Mouse (Mus musculus) urinary bladder, adult 18-20 months (tissue): ENCODE results near the gene Paxip1.

Experiments used
- DNase-seq, 2 experiments: peaks; one replicate each; pipeline ENCODE4 v3.0.0; 2022; ENCODE audit warnings: low spot score in 2 of 2, mixed read lengths in 2 of 2

Gene Paxip1

DNA sequence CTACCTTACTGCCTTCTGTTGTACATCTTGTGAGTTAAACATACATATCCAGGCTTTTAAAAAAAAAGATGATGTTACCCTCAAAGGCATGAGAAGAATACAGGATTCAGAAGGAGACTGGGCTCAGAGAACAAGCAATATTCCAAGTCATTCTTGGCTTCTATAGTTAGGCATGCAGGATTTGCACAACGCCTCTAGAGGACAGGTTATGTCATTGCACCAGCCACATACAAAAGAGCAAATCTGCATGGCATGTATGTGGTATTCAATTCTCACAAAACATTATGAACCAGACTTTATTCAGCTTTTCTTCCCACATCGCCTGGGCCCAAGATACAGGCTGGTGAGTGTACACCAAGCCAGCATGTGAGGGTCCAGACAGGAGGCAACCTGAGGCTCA is 67.0 kb downstream of the Paxip1 start:
- no peak for DNase-seq

DNA sequence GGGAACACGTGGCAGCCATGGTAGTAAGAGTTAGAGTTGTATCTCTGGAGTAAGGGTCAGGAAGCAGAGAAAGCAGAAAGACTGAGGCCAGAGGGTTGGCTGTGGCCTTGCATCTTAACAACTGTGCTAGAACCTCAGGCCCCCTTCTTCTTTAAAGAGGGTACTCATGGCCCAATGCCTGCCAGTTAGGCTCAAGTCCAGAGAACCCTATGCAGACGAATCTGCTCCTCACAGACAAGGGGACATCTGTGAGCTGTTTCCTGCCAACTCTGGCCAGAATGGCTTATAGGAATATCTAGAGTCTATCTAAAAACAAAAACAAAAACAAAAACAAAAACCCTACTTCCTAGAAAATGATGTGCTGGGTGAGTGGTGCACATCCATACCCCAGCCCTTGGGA is 72.2 kb downstream of the Paxip1 start:
- no peak for DNase-seq

DNA sequence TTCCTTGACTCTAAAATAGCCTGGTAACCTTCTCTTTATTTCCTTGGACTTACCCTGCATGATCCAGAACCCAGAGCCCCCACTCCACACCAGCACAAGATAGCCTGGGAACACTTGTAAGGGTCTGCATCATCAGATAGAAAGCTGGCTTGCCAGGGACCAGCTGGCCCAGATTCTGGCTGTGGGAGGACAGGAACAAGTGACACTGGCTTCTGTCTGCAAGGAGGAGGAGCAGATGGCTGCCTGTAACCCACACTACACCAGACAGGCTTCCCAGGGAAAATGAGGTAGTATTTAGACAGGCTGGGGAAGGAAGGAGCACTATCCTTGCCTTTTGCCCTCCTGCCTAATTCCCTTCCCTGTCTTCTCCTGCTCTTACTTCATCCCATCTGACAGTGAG is 74.2 kb downstream of the Paxip1 start:
- no peak for DNase-seq

DNA sequence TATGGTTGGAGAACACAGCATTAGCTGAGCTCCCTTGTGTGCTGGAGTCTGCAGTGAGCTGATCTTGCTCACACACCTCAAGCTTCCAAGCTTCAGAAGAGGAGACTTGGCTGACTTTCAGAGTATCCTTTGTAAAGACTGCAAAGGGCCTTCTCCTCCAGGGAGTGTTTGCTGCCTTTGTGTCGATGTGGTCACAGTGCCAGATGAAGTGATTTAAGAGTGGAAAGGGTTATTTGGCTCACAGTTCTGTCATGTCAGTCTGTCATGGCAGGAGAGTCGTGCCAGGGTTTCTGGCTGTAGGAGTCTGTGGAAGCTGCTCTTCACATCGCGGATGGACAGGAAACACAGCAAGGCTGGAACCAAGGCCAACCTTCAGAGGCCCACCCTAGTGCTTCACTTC is 75.5 kb downstream of the Paxip1 start:
- DNase-seq: no peak

DNA sequence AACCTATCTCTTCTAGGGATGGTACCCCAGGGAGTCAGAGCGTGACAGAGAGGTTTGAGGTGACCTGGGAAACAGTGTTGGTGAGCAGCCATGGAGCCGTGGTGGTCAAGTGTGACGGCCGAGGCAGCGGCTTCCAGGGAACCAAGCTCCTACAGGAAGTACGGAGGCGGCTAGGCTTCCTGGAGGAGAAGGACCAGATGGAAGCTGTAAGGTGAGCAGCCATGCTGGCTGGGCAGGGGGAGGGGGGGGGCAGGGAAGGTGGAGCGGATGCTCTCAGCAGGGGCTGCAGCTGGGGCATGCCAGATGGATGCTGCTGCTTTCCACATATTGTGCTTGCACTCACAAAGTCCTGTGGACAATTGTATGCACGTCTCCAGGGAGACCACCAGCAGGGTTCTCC is 77.1 kb downstream of the Paxip1 start:
- DNase-seq: no peak

DNA sequence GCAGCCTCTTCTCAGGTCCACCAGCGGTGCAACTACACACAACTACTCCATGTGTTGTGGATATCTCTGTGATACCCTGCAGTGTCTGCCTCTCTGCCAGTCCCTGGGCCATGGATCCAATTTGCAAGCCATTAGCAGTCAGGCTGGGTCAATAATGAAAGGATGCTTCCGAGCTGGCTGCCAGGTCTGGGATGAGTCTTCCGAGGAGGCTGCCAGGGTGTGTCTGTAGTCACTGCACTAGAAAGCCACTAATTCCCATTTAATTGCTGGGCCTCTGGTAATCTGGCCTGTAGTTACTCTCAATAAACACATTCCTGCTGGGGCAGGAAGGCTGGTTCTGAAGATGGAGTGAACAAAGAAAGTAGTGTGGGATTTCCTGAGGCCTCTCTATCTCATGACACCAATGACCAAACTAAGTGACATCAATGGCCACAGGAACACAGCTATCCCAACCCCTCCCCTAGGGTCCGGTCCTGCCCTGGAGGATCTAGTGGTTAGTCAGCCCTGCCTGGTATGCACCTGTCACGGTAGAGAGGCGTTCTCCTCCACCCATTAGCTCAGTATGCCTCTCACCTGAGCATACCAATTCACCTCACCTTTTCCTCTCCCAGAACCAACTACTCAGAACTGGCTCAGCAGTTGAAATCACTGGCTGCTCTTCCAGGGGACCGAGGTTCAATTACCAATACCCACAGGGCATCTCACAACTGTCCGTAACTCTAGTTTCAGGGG is 79.9 kb downstream of the Paxip1 start:
- DNase-seq: no peak

DNA sequence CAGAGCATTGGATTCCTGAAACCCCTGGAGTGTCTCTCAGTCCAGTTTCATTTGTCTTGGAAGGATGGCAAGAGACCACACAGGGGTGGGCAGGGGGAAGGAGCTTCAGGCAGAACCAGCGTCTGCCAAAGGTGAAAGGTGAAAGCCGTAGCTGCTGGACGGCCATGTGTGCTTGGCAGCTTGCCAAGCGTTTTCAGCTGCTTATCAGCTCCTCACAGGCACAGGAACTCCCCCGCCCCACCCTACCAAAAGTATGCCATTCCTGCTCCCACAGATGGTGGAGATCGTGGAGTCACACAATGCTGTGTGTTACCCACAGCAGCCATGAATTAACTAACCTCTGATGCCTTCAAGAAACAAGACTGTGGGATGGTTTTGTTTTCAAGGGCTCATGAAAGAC is 83.3 kb downstream of the Paxip1 start:
- DNase-seq: no peak

DNA sequence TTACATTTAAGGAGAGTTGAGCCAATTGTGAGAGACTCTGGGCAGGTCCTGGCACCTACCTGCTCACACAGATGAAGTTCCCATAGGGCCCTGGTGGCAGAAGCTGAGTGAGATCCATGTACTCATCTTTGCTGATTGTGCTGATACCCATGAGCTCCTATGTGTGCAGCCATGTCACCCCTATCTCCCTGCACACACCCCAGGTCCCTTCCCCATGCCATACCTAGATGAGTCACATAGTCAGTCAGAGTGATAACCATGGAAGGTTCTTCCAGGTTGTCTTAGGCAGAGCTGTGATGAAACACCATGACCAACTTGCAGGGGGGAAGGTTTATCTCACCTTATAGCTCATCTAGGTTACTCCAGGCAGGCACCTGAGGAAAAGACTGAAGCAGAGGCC is 84.2 kb downstream of the Paxip1 start:
- DNase-seq: no peak

DNA sequence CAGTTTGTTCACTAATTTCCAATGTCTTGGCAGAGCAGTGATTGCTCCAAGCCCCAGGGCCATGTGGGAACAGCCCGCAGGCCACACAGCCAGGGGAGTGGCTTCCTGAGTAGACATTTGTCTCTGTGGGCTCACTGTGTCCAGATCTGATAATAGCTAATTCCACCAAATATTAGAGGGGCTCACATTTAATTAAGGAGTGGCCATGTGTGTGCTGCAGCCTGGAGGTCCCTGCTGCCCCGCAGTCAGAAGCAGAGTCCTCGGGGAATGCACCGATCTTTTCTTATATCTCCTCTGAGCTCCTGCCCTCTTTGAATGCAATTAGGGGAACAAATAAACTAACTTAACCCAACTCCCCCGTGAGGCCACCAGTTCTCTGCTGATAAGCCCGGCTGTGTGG is 84.9 kb downstream of the Paxip1 start:
- DNase-seq: no peak

DNA sequence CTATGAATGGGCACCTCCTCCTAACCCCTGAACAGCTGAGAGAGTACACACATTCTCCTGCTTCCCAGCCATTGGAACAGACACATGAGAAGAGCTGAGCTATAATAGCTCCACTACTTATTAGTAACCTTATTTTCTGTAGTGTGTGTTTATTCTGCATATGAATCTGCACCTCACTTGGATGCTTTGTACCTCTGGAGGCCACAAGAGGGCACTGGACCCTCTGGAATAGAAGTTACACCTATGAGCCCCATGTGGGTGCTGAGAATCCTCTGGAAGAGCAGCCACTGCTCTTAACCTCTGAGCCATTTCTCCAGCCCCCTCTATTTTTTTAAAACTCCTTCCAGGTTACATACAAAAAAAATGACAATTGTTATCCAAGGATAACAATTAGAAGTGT is 86.5 kb downstream of the Paxip1 start:
- no peak for DNase-seq

DNA sequence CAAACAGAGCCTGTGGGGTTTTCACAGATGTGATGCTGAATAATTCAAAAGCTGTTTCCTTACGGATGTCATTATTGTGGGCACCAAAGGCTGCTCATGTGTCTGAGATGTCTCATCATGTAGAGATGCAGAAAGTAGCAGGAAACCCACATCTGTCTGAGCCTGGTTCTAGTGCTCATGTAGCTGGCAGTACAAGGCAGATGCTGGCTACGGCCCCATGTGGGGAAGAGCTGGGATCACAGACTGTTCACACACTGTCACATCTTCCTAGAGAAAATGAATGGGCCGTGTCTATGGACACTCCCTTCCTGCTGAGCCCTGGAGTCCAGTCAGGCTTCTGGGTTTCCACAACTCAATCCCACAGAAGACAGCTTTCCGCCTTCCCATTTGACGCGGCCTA is 89.0 kb downstream of the Paxip1 start:
- DNase-seq: no peak
